Mouse (Mus musculus) small intestine, adult 2 months (tissue): Measurements from ENCODE around the gene Tbx1. TPM values are rescaled to one million over a fixed set of nuclear protein-coding genes. Genes with fewer than 3 reads are reported as not detected.

Source experiments
- H3K27ac ChIP-seq: fragments of 200-500 bp; 2 replicates; pipeline ENCODE4 v1.5.1; 2012; ENCODE audit warnings: low read depth, low read length, control low read depth, inconsistent platforms; ENCODE audit not compliant: insufficient read depth
- H3K27me3 ChIP-seq: fragments of 200-500 bp; 2 replicates; pipeline ENCODE4 v1.6.1; 2012; ENCODE audit warnings: mild to moderate bottlenecking, moderate library complexity, low read length, inconsistent platforms; ENCODE audit not compliant: control insufficient read depth, insufficient read depth
- H3K36me3 ChIP-seq: fragments of 200-500 bp; 2 replicates; pipeline ENCODE4 v1.6.1; 2012; ENCODE audit warnings: mild to moderate bottlenecking, low read length, control low read depth, inconsistent platforms; ENCODE audit not compliant: control insufficient read depth, insufficient read depth
- H3K4me1 ChIP-seq: fragments of 200-500 bp; 2 replicates; pipeline ENCODE4 v1.6.1; 2012; ENCODE audit warnings: low read length, inconsistent platforms, mixed read lengths; ENCODE audit not compliant: control insufficient read depth, insufficient read depth, insufficient read length
- H3K4me3 ChIP-seq: fragments of 200-500 bp; 2 replicates; pipeline ENCODE4 v1.5.1; 2012; ENCODE audit warnings: low read depth, mild to moderate bottlenecking, control low read depth, inconsistent platforms, low read length, moderate library complexity
- CTCF ChIP-seq: fragments of 200-500 bp; IDR thresholded peaks from 2 replicates; pipeline ENCODE4 v1.5.1; 2012; ENCODE audit warnings: low read depth, mild to moderate bottlenecking, control low read depth, inconsistent platforms, low read length, moderate library complexity, mixed read lengths; ENCODE audit not compliant: insufficient replicate concordance, insufficient read length; ENCODE audit errors: extremely low read depth
- POLR2A ChIP-seq: fragments of 200-500 bp; IDR thresholded peaks from 2 replicates; pipeline ENCODE4 v1.6.1; 2012; ENCODE audit warnings: low read depth, mild to moderate bottlenecking, control low read depth, inconsistent platforms, low read length, moderate library complexity
- WGBS: fragments of 180-500 bp; shearing (Covaris S2); methylation state at CpG from one replicate; pipeline ENCODE4 v1.1.7; 2018; 5-methylcytosine and 5-hydroxymethylcytosine counted together
- polyA plus RNA-seq: library from polyadenylated mRNA; depleted of rRNA; stranded (reverse); fragments of >200 nt; gene quantifications from 2 replicates; pipeline ENCODE4 v1.2.3, GENCODE M21; 2012

The Tbx1 gene
- polyA plus RNA-seq, 1 experiment, result 8.3 TPM

GRCm38 (mm10) chr16:18574196-18574595 lies 16.3 kb downstream of the Tbx1 start:
- WGBS, result 70% methylated on average over 8 of the region's 8 CpGs
- Histone ChIP-seq H3K4me3 (no peak overlapping the region), H3K4me1 (no peaks in the 10 kb centered on the region), H3K36me3 (no peaks in the 10 kb centered on the region), H3K27ac (no peak overlapping the region), H3K27me3 (no peaks in the 10 kb centered on the region)
- no peak for TF ChIP-seq CTCF
- TF ChIP-seq POLR2A, result no peak

DNA sequence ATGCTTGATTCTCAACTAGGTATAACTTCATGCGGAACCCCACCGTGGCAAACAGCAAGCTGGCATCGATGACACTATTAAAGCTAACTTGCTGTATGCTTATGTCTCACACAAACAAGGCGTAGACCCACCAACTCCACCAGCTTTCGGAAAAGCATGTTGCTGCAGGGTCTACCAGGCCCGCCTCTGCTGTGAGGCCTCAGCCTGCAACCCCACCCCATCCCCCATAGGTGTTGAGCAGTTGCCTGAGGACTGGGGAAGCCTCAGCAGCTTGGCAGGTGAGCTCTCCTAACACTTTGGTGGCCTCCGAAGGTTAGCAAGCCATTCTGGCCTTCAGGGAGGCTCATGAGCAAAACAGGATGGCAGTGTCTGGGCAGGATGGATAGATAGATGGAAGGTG lies 21.9 kb downstream of the Tbx1 start:
- Histone ChIP-seq H3K36me3 (no peaks in the 10 kb centered on the region), H3K27me3 (no peaks in the 10 kb centered on the region), H3K4me3 (no peak overlapping the region), H3K4me1 (no peaks in the 10 kb centered on the region), H3K27ac (no peak overlapping the region)
- TF ChIP-seq POLR2A (no peak), CTCF (no peak)
- WGBS, result 85% methylated on average over 7 of the region's 7 CpGs

- Histone ChIP-seq H3K27me3 (no peaks in the 10 kb centered on the region), H3K4me3 (no peak overlapping the region), H3K36me3 (no peaks in the 10 kb centered on the region), H3K4me1 (no peaks in the 10 kb centered on the region), H3K27ac (no peak overlapping the region)
- 32% methylated on average over 2 of the region's 2 CpGs for WGBS
- TF ChIP-seq POLR2A (no peak), CTCF (no peak)
These were observed 26.0 kb downstream of the Tbx1 start for GRCm38 (mm10) chr16:18564472-18564871.

DNA sequence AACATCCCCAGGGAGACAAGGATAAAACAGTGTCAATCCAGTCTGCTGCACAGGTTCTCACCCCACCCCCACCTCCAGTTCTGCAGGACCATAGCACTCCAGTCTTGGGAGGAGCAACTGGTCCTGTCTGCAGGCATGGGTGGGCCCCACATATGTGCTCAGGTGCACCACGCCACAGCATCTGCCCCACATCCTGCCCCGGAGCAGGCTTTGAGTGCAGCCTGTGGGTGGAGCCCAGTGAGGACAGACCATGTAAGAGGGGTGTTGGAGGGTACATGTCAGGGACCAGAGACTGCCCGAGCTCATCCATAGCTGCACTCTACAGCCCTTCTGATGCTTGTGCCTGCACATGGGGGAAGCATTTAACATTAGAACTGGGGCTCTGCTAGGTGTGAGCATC lies 34.0 kb downstream of the Tbx1 start:
- no peak overlapping the region for H3K4me3 ChIP-seq
- H3K27ac ChIP-seq, result no peak overlapping the region
- TF ChIP-seq CTCF (no peak), POLR2A (no peak)
- no peaks in the 10 kb centered on the region for H3K4me1 ChIP-seq
- H3K36me3 ChIP-seq, result no peaks in the 10 kb centered on the region
- WGBS, result 72% methylated on average over 3 of the region's 3 CpGs
- no peaks in the 10 kb centered on the region for H3K27me3 ChIP-seq

DNA sequence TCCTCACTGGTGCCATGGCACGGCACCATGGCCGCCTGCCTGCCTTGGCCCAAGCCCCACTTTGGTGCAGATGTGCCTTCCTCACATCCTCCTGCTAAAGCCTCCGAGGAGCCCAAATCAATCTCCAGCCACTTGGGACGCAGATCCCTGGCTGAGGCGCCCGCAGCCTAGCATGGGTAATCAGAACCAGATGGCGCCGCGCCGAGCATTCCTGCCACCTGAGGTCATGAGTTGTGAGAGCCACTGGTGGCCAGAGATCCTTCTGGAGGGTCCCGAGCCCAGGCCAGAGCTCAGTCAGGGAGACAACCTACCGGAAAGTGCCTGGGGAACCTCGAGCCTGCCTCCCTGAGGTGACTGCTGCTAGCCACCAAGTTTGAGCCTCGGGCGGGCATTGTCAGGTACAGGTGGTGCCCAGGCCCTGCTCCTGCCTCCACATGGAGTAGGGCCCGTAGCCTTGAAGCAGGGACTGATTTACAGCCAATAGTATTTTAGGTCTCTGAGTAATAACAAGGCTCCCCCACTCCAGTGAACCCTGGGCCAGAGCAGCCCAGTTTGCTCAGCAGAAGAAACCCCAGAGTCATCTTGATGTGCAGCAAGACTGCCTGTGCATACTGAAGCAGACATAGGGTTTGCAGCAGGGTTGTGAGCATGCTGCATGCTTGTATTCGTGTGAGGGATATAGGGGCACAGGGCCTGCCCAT lies 35.1 kb downstream of the Tbx1 start:
- Histone ChIP-seq H3K27me3 (no peaks in the 10 kb centered on the region), H3K27ac (no peak overlapping the region), H3K4me3 (no peak overlapping the region), H3K36me3 (no peaks in the 10 kb centered on the region), H3K4me1 (no peaks in the 10 kb centered on the region)
- TF ChIP-seq POLR2A (no peak), CTCF (no peak)
- 82% methylated on average over 17 of the region's 17 CpGs for WGBS

- H3K4me1 ChIP-seq, result no peaks in the 10 kb centered on the region
- TF ChIP-seq POLR2A, result no peak
- TF ChIP-seq CTCF, result no peak
- WGBS, result 68% methylated on average over 2 of the region's 2 CpGs
- H3K4me3 ChIP-seq, result no peak overlapping the region
- no peaks in the 10 kb centered on the region for H3K36me3 ChIP-seq
- no peaks in the 10 kb centered on the region for H3K27me3 ChIP-seq
- no peak overlapping the region for H3K27ac ChIP-seq
These were observed 35.8 kb downstream of the Tbx1 start for GRCm38 (mm10) chr16:18554721-18555120.

- H3K4me1 ChIP-seq, result no peaks in the 10 kb centered on the region
- H3K4me3 ChIP-seq, result no peak overlapping the region
- H3K27ac ChIP-seq, result no peak overlapping the region
- no peak for TF ChIP-seq CTCF
- no peak for TF ChIP-seq POLR2A
- H3K36me3 ChIP-seq, result no peaks in the 10 kb centered on the region
- H3K27me3 ChIP-seq, result no peaks in the 10 kb centered on the region
- 79% methylated on average over 11 of the region's 11 CpGs for WGBS
These were observed 38.3 kb downstream of the Tbx1 start for GRCm38 (mm10) chr16:18552106-18552710.

GRCm38 (mm10) chr16:18551604-18552003 lies 38.9 kb downstream of the Tbx1 start:
- H3K4me3 ChIP-seq, result no peak overlapping the region
- H3K36me3 ChIP-seq, result no peaks in the 10 kb centered on the region
- H3K27ac ChIP-seq, result no peak overlapping the region
- H3K27me3 ChIP-seq, result no peaks in the 10 kb centered on the region
- no peaks in the 10 kb centered on the region for H3K4me1 ChIP-seq
- WGBS, result 67% methylated on average over 9 of the region's 9 CpGs
- TF ChIP-seq CTCF (no peak), POLR2A (no peak)
